Mouse (Mus musculus): Measurements from ENCODE around the gene 1700011M02Rik.

DNA sequence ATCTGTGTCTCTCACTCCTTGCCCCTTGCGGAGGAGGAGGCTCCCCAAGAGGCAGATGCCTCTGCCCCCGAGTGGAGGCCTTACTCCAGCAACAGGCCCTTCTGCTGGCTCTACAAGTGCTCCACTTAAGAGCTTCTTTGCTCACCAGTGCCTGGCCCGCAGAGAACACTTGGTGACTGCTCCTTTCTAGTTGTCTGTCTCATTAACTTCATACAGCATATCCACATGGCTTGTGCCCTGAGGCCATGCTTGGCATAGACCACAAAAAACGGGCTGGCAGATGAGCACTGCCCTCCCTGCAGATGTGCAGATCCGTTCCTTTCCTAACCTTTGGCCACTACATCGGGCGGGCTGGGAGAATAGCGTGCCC lies 25.7 kb downstream of the 1700011M02Rik start:
- TF ChIP-seq CTCF (IDR thresholded peaks at IDR 0.05; ENCODE audit: borderline replicate concordance, control insufficient read depth, extremely low read depth, insufficient read depth, low read length, poor library complexity) (no peak), POLR2A (IDR thresholded peaks at IDR 0.05; ENCODE audit: control insufficient read depth, extremely low read depth, insufficient read depth, low read length, poor library complexity) (no peak)
